ENCODE assay signal across 27 mouse cellular contexts in the genomic region with DNA sequence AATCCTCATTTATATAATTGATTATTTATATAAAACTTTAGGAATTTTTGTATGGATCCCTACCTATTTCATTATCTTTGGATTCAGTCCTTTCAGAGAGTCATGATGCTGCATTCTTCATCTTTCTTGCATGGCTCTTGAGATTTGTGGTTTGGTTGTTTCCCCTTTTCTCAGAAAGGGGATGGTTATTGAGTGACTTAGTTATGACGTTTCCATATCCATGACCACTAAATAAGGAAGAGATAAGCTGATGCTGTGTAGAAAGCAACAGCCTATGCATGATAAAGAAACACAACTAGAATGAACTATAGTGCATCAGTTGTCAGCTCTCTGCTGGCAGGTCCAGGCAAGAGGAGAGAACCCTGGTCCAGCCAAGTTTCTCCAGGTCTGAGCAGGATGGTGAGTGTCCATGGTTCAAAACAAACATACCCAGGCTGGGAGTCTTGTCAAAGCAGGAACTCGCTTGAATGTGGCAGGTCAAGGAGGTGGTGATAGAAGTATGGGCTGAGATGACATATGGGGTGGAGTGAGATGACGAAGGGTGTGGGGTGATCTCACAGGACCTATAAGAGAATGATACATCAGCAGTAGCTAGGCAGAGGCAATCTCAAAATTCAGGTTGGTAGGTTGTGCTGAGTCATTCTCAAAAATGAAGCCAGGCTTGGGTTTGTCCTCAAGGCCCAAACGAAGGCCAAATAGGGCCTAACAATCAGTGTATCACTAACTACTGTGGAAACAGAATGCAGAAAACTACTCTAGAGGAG.
DNase-seq lines count a peak whose midpoint lies in the region; ATAC-seq lines count a peak whose summit lies in the region.
"Had no signal": no experiment of that assay in that cellular context is flagged by ENCODE, and none has a peak within 500 bp of the region (broad histone marks: within the 10 kb centered on the region; RNA-seq: fewer than 3 reads in every experiment).

No protein-coding gene starts in this region.

- DNase-seq in adrenal gland, adult (ENCODE audit: inconsistent age in 2 of 2, low spot score in 1 of 2), result peak; percentile 7 to 77
- no peak for DNase-seq in adrenal gland, adult 18-20 months (ENCODE audit: low spot score in 2 of 2)
- DNase-seq in NIH3T3 (ENCODE audit: low read depth), result peak; percentile 27
- DNase-seq in layer of hippocampus, postnatal 10 days (ENCODE audit: low spot score in 2 of 2), result no peak
- no peak for DNase-seq in ovary, adult 18-20 months (ENCODE audit: low spot score)
- no peak for DNase-seq in layer of hippocampus, adult 11-12 months (ENCODE audit: low spot score)
- DNase-seq: cerebellum, adult 2 months; cerebellum, postnatal 25 days; gastrocnemius, postnatal 36 days; heart, adult 2 months; heart, postnatal 10 days; kidney, adult 9 months; kidney, postnatal 10 days; layer of hippocampus, adult 9-11 months; lung, postnatal 36 days; midbrain, embryonic 14.5 days; right cerebral cortex, adult 18-20 months; spleen, adult 18-20 months; thymus, adult 18-20 months; thymus, postnatal 25 days had no signal

- ATAC-seq in common myeloid progenitor, adult 5-6 weeks (replicated peaks; ENCODE audit: low read depth, poor library complexity, severe bottlenecking), result peak; percentile 86
- peak; percentile 63 for ATAC-seq in megakaryocyte progenitor cell, adult 5-6 weeks (replicated peaks; ENCODE audit: poor library complexity)
- ATAC-seq: activated CD4-positive, CD25-positive, alpha-beta regulatory T cell, adult 4 months; CD4-positive, CD25-positive, alpha-beta regulatory T cell, adult 4 months; forebrain, embryonic 14.5 days; hindbrain, postnatal 0 days; intestine, embryonic 15.5 days had no signal

Comparison
In these comparisons a context has a peak if more than half of its experiments do, and no peak if none do; other contexts are left out.
1. DNase-seq: peak in adrenal gland, adult (2 of 2) and NIH3T3 (single experiment); none in adrenal gland, adult 18-20 months (0 of 2), layer of hippocampus, postnatal 10 days (0 of 2), ovary, adult 18-20 months (single experiment) and layer of hippocampus, adult 11-12 months (single experiment).